Mouse (Mus musculus) small intestine, adult 2 months (tissue): ENCODE results near the gene Nup54.

ENCODE experiments used
- CTCF ChIP-seq: fragments of 200-500 bp; IDR thresholded peaks from 2 replicates; pipeline ENCODE4 v1.5.1; 2012; ENCODE audit warnings: low read depth, mild to moderate bottlenecking, control low read depth, inconsistent platforms, low read length, moderate library complexity, mixed read lengths; ENCODE audit not compliant: insufficient replicate concordance, insufficient read length; ENCODE audit errors: extremely low read depth
- POLR2A ChIP-seq: fragments of 200-500 bp; IDR thresholded peaks from 2 replicates; pipeline ENCODE4 v1.6.1; 2012; ENCODE audit warnings: low read depth, mild to moderate bottlenecking, control low read depth, inconsistent platforms, low read length, moderate library complexity

GRCm38 (mm10) chr5:92471531-92471930, 36.5 kb upstream of the Nup54 start:
- no peak for TF ChIP-seq POLR2A
- TF ChIP-seq CTCF = no peak
